Mouse (Mus musculus): ENCODE results near the gene Hnf4a. TPM values are rescaled to one million over a fixed set of nuclear protein-coding genes. Genes with fewer than 3 reads are reported as not detected.

Hnf4a gene
- total RNA-seq, 2 experiments from 2014 or later = not detected

- TF ChIP-seq CTCF (IDR thresholded peaks at IDR 0.05) = no peak
- Histone ChIP-seq H3K4me3 (no peak overlapping the region), H3K27ac (no peak overlapping the region)
- intact Hi-C loops (cut with DNase I) = no loop called here
- DNase-seq = no peak
These were observed 33.9 kb downstream of the Hnf4a start for GRCm38 (mm10) chr2:163540231-163541117.

- no peak overlapping the region for H3K27ac ChIP-seq
- no peak for DNase-seq
- H3K4me3 ChIP-seq = no peak overlapping the region
- intact Hi-C loops (cut with DNase I) = no loop called here
- no peak for TF ChIP-seq CTCF (IDR thresholded peaks at IDR 0.05)
These were observed 35.1 kb downstream of the Hnf4a start for GRCm38 (mm10) chr2:163541568-163542182.

GRCm38 (mm10) chr2:163542674-163543073 is 36.1 kb downstream of the Hnf4a start:
- intact Hi-C loops (cut with DNase I) = no loop called here
- TF ChIP-seq CTCF (IDR thresholded peaks at IDR 0.05) = no peak
- Histone ChIP-seq H3K27ac (no peak overlapping the region), H3K4me3 (no peak overlapping the region)
- no peak for DNase-seq

- TF ChIP-seq CTCF (IDR thresholded peaks at IDR 0.05) = no peak
- Histone ChIP-seq H3K4me3 (no peak overlapping the region), H3K27ac (no peak overlapping the region)
- intact Hi-C loops (cut with DNase I) = no loop called here
- no peak for DNase-seq
These were observed 40.2 kb downstream of the Hnf4a start for GRCm38 (mm10) chr2:163546623-163547318.

GRCm38 (mm10) chr2:163548822-163549221 is 42.2 kb downstream of the Hnf4a start:
- intact Hi-C loops (cut with DNase I) = no loop called here
- no peak overlapping the region for H3K4me3 ChIP-seq
- no peak for TF ChIP-seq CTCF (IDR thresholded peaks at IDR 0.05)
- no peak for DNase-seq
- no peak overlapping the region for H3K27ac ChIP-seq

GRCm38 (mm10) chr2:163549786-163550185 is 43.2 kb downstream of the Hnf4a start:
- no peak for TF ChIP-seq CTCF (IDR thresholded peaks at IDR 0.05)
- no peak for DNase-seq

GRCm38 (mm10) chr2:163552518-163552929 is 45.9 kb downstream of the Hnf4a start:
- DNase-seq = no peak
- H3K4me3 ChIP-seq = no peak overlapping the region
- H3K27ac ChIP-seq = no peak overlapping the region
- no peak for TF ChIP-seq CTCF (IDR thresholded peaks at IDR 0.05)
- intact Hi-C loops (cut with DNase I) = no loop called here

More at GRCm38 (mm10) chr2:163549786-163550185, 43.2 kb downstream of the Hnf4a start:
- no peak overlapping the region for H3K4me3 ChIP-seq
- no peak overlapping the region for H3K27ac ChIP-seq
- intact Hi-C loops (cut with DNase I) = no loop called here

- no peak overlapping the region for H3K27ac ChIP-seq
- no peak overlapping the region for H3K4me3 ChIP-seq
- TF ChIP-seq CTCF (IDR thresholded peaks at IDR 0.05) = no peak
- DNase-seq = no peak
- intact Hi-C loops (cut with DNase I) = no loop called here
These were observed 47.9 kb downstream of the Hnf4a start for GRCm38 (mm10) chr2:163554425-163554982.

- intact Hi-C loops (cut with DNase I) = no loop called here
- no peak for DNase-seq
These were observed 48.4 kb downstream of the Hnf4a start for GRCm38 (mm10) chr2:163554996-163555395.

GRCm38 (mm10) chr2:163555417-163555816 is 48.8 kb downstream of the Hnf4a start:
- no peak for DNase-seq
- no peak for TF ChIP-seq CTCF (IDR thresholded peaks at IDR 0.05)
- no peak overlapping the region for H3K27ac ChIP-seq
- intact Hi-C loops (cut with DNase I) = no loop called here
- H3K4me3 ChIP-seq = no peak overlapping the region

More at GRCm38 (mm10) chr2:163554996-163555395, 48.4 kb downstream of the Hnf4a start:
- TF ChIP-seq CTCF (IDR thresholded peaks at IDR 0.05) = no peak
- no peak overlapping the region for H3K27ac ChIP-seq
- no peak overlapping the region for H3K4me3 ChIP-seq

- intact Hi-C loops (cut with DNase I) = no loop called here
- TF ChIP-seq CTCF (IDR thresholded peaks at IDR 0.05) = no peak
- Histone ChIP-seq H3K27ac (no peak overlapping the region), H3K4me3 (no peak overlapping the region)
- no peak for DNase-seq
These were observed 51.9 kb downstream of the Hnf4a start for GRCm38 (mm10) chr2:163558548-163558947.

GRCm38 (mm10) chr2:163559236-163559635 is 52.6 kb downstream of the Hnf4a start:
- Histone ChIP-seq H3K27ac (no peak overlapping the region), H3K4me3 (no peak overlapping the region)
- no peak for TF ChIP-seq CTCF (IDR thresholded peaks at IDR 0.05)
- no peak for DNase-seq
- intact Hi-C loops (cut with DNase I) = no loop called here
